Mouse (Mus musculus) central nervous system, embryonic 18 days (tissue): ENCODE measurements around the gene Ces1c. TPM values are rescaled to one million over a fixed set of nuclear protein-coding genes. Genes with fewer than 3 reads are reported as not detected.

Experiments
- polyA plus RNA-seq: library from polyadenylated mRNA; depleted of rRNA; stranded (reverse); fragments of >200 nt; gene quantifications from 2 replicates; pipeline ENCODE4 v1.2.3, GENCODE M21; 2012; rRNA removed

Gene Ces1c
- polyA plus RNA-seq, result not detected in 2 replicates

GRCm38 (mm10) chr8:93131233-93131980 lies at the start of gene Ces1c:
Gene Ces1c (minus strand): TSS chr8:93131283.

GRCm38 (mm10) chr8:93079887-93080286 lies 51.2 kb downstream of the Ces1c start, which contains the start of gene Ces1b:
Gene Ces1b (minus strand): TSS chr8:93080017.

Other genes with a start within 250 kb of the Ces1c start
- 1.4 and 1.6 TPM in 2 replicates for gene Capns2, start 229.9 kb downstream of the Ces1c start, polyA plus RNA-seq
- 1.5 and 1.9 TPM in 2 replicates for gene Slc6a2, start 171.2 kb downstream of the Ces1c start, polyA plus RNA-seq
- not detected in 2 replicates for gene Ces1a, start 83.1 kb downstream of the Ces1c start, polyA plus RNA-seq
- not detected in 2 replicates for gene Ces1b, start 51.3 kb downstream of the Ces1c start, polyA plus RNA-seq
- gene Ces1d, start 66.6 kb upstream of the Ces1c start, polyA plus RNA-seq, result 0.17 and 0.29 TPM in 2 replicates
- gene Ces1e, start 98.3 kb upstream of the Ces1c start, polyA plus RNA-seq, result not detected in 2 replicates
- gene Ces1f, start 148.5 kb upstream of the Ces1c start, polyA plus RNA-seq, result not detected in 2 replicates
- not detected in 2 replicates for gene Ces1g, start 206.0 kb upstream of the Ces1c start, polyA plus RNA-seq
- not detected in 2 replicates for gene Ces1h, start 248.4 kb upstream of the Ces1c start, polyA plus RNA-seq